ENCODE assay signal across 20 mouse cellular contexts in the genomic region with DNA sequence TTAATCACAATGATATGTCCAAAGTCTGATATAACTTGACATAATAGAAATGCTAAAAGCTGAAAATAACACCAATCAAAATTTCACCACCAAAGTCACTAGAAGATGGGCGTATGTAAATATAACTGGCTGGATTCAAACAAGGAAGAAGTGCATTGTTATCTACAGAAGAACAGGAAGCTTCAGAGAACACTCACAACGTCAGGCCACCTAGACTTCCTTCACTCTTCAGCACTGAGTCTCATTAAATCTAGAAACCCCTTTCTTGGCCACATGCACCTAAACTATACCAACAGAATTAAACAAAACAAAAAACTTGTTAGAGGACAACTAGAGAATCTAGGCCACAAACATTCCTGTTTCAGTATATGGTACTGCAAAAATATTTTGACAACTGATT. TPM values are rescaled to one million over a fixed set of nuclear protein-coding genes. Genes with fewer than 3 reads are reported as not detected.
A peak's percentile ranks its signal among the peaks of the same experiment; 100 is the strongest.
DNase-seq lines count a peak whose midpoint lies in the region; ATAC-seq lines count a peak whose summit lies in the region.
"Had no signal": no experiment of that assay in that cellular context is flagged by ENCODE, and none has a peak within 500 bp of the region (broad histone marks: within the 10 kb centered on the region; RNA-seq: fewer than 3 reads in every experiment).

No protein-coding gene starts in this region.

- peak overlapping the region; percentile 96 for H3K4me2 ChIP-seq in heart, embryonic 13.5 days
- peak overlapping the region; percentile 73; the same call in 1 of the 2 replicates for H3K4me2 ChIP-seq in lung, embryonic 15.5 days
- H3K4me2 ChIP-seq in forebrain, embryonic 14.5 days (ENCODE audit: low read length): no peak overlapping the region

- intact Hi-C loops in heart, postnatal 36 days (cut with DNase I): no loop called here

- no peak overlapping the region for H3K9ac ChIP-seq in heart, embryonic 13.5 days
- H3K9ac ChIP-seq in lung, embryonic 15.5 days: no peak overlapping the region
- no peak overlapping the region for H3K9ac ChIP-seq in forebrain, embryonic 14.5 days (ENCODE audit: low read length)
- H3K9ac ChIP-seq: limb, embryonic 15.5 days had no signal

- no peaks in the 10 kb centered on the region for H3K27me3 ChIP-seq in heart, embryonic 13.5 days (replicated peaks)
- H3K27me3 ChIP-seq in lung, embryonic 15.5 days: no peaks in the 10 kb centered on the region
- H3K27me3 ChIP-seq in splenic B cell, adult 2 months (ENCODE audit: control insufficient read depth, insufficient read depth, low read length, poor library complexity, severe bottlenecking): no peaks in the 10 kb centered on the region
- no peaks in the 10 kb centered on the region for H3K27me3 ChIP-seq in forebrain, embryonic 14.5 days (replicated peaks; ENCODE audit: control insufficient read depth, insufficient read depth, low read length)
- H3K27me3 ChIP-seq: limb, embryonic 15.5 days had no signal

- no peak for DNase-seq in heart, postnatal 36 days
- no peak for DNase-seq in lung, postnatal 10 days
- DNase-seq in T-cell, adult 2 months (ENCODE audit: low spot score): peak; percentile 23
- peak; percentile 47 for DNase-seq in splenic B cell, adult 2 months (ENCODE audit: low read depth, low spot score)
- DNase-seq in cerebellum, adult 9-11 months: no peak
- no peak for DNase-seq in forebrain, embryonic 14.5 days (ENCODE audit: low spot score)
- DNase-seq: adrenal gland, postnatal 10 days; cerebellum, postnatal 10 days; embryo, embryonic 11 days; heart, adult 18-20 months; right cerebral cortex, postnatal 4 days had no signal

- H3K36me3 ChIP-seq in heart, embryonic 13.5 days: peaks cover 21% of the 10 kb centered on the region
- no peaks in the 10 kb centered on the region for H3K36me3 ChIP-seq in lung, embryonic 15.5 days
- no peaks in the 10 kb centered on the region for H3K36me3 ChIP-seq in splenic B cell, adult 2 months (ENCODE audit: control insufficient read depth, insufficient read depth, low read length, poor library complexity, severe bottlenecking)
- H3K36me3 ChIP-seq in forebrain, embryonic 14.5 days (ENCODE audit: control insufficient read depth, insufficient read depth, low read length): peaks cover 10% of the 10 kb centered on the region; the same call in 1 of the 2 replicates

- H3K27ac ChIP-seq in heart, embryonic 13.5 days (replicated peaks): no peak overlapping the region
- H3K27ac ChIP-seq in lung, embryonic 15.5 days: no peak overlapping the region
- no peak overlapping the region for H3K27ac ChIP-seq in forebrain, embryonic 14.5 days (ENCODE audit: low read depth, low read length)
- H3K27ac ChIP-seq: limb, embryonic 15.5 days had no signal

- WGBS in heart, embryonic 13.5 days: 31% methylated on average over 2 of the region's 2 CpGs
- 26% methylated on average over 2 of the region's 2 CpGs for WGBS in lung, embryonic 15.5 days
- WGBS in forebrain, embryonic 14.5 days: 85% methylated on average over 2 of the region's 2 CpGs

- H3K4me3 ChIP-seq in heart, embryonic 13.5 days: peak overlapping the region; percentile 100; the same call in 1 of the 2 replicates
- no peak overlapping the region for H3K4me3 ChIP-seq in lung, embryonic 15.5 days
- no peak overlapping the region for H3K4me3 ChIP-seq in forebrain, embryonic 14.5 days (ENCODE audit: low read depth, low read length)
- H3K4me3 ChIP-seq: erythroblast, embryonic 14.5 days had no signal

- no peaks in the 10 kb centered on the region for H3K9me3 ChIP-seq in heart, embryonic 13.5 days
- H3K9me3 ChIP-seq in lung, embryonic 15.5 days: no peaks in the 10 kb centered on the region
- H3K9me3 ChIP-seq in forebrain, embryonic 14.5 days (replicated peaks; ENCODE audit: control insufficient read depth, low read length): no peaks in the 10 kb centered on the region
- H3K9me3 ChIP-seq: G1E; limb, embryonic 15.5 days had no signal

- H3K4me1 ChIP-seq in heart, embryonic 13.5 days: peaks cover 78% of the 10 kb centered on the region
- peaks cover 69% of the 10 kb centered on the region for H3K4me1 ChIP-seq in lung, embryonic 15.5 days
- peaks cover 25% of the 10 kb centered on the region for H3K4me1 ChIP-seq in forebrain, embryonic 14.5 days (ENCODE audit: control insufficient read depth, insufficient read depth, low read length)

- ATAC-seq in heart, embryonic 13.5 days (ENCODE audit: extremely low read depth, insufficient number of reproducible peaks, low FRiP score, low TSS enrichment): no peak
- no peak for ATAC-seq in lung, embryonic 15.5 days (ENCODE audit: borderline replicate concordance, extremely low read depth, low FRiP score, low TSS enrichment)
- ATAC-seq in forebrain, embryonic 14.5 days: no peak
- ATAC-seq: forebrain, embryonic 16.5 days; midbrain, embryonic 16.5 days had no signal

RNA-seq across cellular contexts. Expression of a gene that starts 3.6 kb away (rescaled TPM):
- 582 and 610 TPM in 2 replicates for polyA plus RNA-seq in heart, embryonic 13.5 days (2015; fragmentation: Nextera tagmentation; extraction: Ambion mirVana)
- total RNA-seq in heart, postnatal 36 days (2021): 100 to 1,000 TPM; 257 TPM
- 724 and 743 TPM in 2 replicates for polyA plus RNA-seq in lung, embryonic 15.5 days (2015; fragmentation: Nextera tagmentation; extraction: Ambion mirVana)
- 666 and 687 TPM in 2 replicates for polyA plus RNA-seq in forebrain, embryonic 14.5 days (2014; fragmentation: Nextera tagmentation; extraction: Ambion mirVana)

RNA-seq across cellular contexts. Expression of a gene that starts 16.3 kb away (rescaled TPM):
- 22.6 and 23.1 TPM in 2 replicates for polyA plus RNA-seq in heart, embryonic 13.5 days (2015; fragmentation: Nextera tagmentation; extraction: Ambion mirVana)
- 1 to 10 TPM; 9.2 to 9.5 TPM for total RNA-seq in heart, postnatal 36 days (2021)
- 31.9 and 32.3 TPM in 2 replicates for polyA plus RNA-seq in lung, embryonic 15.5 days (2015; fragmentation: Nextera tagmentation; extraction: Ambion mirVana)
- polyA plus RNA-seq in forebrain, embryonic 14.5 days (2014; fragmentation: Nextera tagmentation; extraction: Ambion mirVana): 27.7 and 30.5 TPM in 2 replicates

RNA-seq across cellular contexts. Expression of a gene that starts 22.2 kb away (rescaled TPM):
- polyA plus RNA-seq in heart, embryonic 13.5 days (2015; fragmentation: Nextera tagmentation; extraction: Ambion mirVana): 105 and 117 TPM in 2 replicates
- 100 to 1,000 TPM; 110 to 125 TPM for total RNA-seq in heart, postnatal 36 days (2021)
- polyA plus RNA-seq in lung, embryonic 15.5 days (2015; fragmentation: Nextera tagmentation; extraction: Ambion mirVana): 89.6 and 92.6 TPM in 2 replicates
- 109 and 119 TPM in 2 replicates for polyA plus RNA-seq in forebrain, embryonic 14.5 days (2014; fragmentation: Nextera tagmentation; extraction: Ambion mirVana)

RNA-seq across cellular contexts. Expression of a gene that starts 32.5 kb away (rescaled TPM):
- polyA plus RNA-seq in heart, embryonic 13.5 days (2015; fragmentation: Nextera tagmentation; extraction: Ambion mirVana): 114 and 123 TPM in 2 replicates
- total RNA-seq in heart, postnatal 36 days (2021): 100 to 1,000 TPM in 1 of 2 experiments, 10 to 100 TPM in 1; 88.3 to 117 TPM
- 131 and 141 TPM in 2 replicates for polyA plus RNA-seq in lung, embryonic 15.5 days (2015; fragmentation: Nextera tagmentation; extraction: Ambion mirVana)
- polyA plus RNA-seq in forebrain, embryonic 14.5 days (2014; fragmentation: Nextera tagmentation; extraction: Ambion mirVana): 198 and 199 TPM in 2 replicates

RNA-seq across cellular contexts. Expression of a gene that starts 41.5 kb away (rescaled TPM):
- polyA plus RNA-seq in heart, embryonic 13.5 days (2015; fragmentation: Nextera tagmentation; extraction: Ambion mirVana): 0.06 and 0.28 TPM in 2 replicates
- total RNA-seq in heart, postnatal 36 days (2021): 1 to 10 TPM in 1 of 2 experiments, under 1 TPM in 1; 0.97 to 1.0 TPM
- polyA plus RNA-seq in lung, embryonic 15.5 days (2015; fragmentation: Nextera tagmentation; extraction: Ambion mirVana): 0.56 and 0.60 TPM in 2 replicates
- polyA plus RNA-seq in forebrain, embryonic 14.5 days (2014; fragmentation: Nextera tagmentation; extraction: Ambion mirVana): 0.10 TPM in 1 of 2 replicates, not detected in the other
- total RNA-seq: G1E; megakaryocyte progenitor cell, adult 5-6 weeks had no signal
- polyA plus RNA-seq: G1E; neural tube, embryonic 14.5 days had no signal

Comparison
In these comparisons a context has a peak if more than half of its experiments do, and no peak if none do; other contexts are left out.
1. DNase-seq: peak in T-cell, adult 2 months (single experiment) and splenic B cell, adult 2 months (single experiment); none in heart, postnatal 36 days (0 of 2), lung, postnatal 10 days (single experiment), cerebellum, adult 9-11 months (single experiment) and forebrain, embryonic 14.5 days (single experiment).